Mouse (Mus musculus) liver, postnatal 0 days (tissue): ENCODE measurements around the gene Jagn1.

Experiments
- CTCF ChIP-seq: sonication (generic); IDR thresholded peaks from 2 replicates; pipeline ENCODE4 v1.5.1; 2016; ENCODE audit warnings: antibody characterized with exemption, low read depth
- EP300 ChIP-seq: IDR thresholded peaks from 2 replicates; pipeline ENCODE4 v1.6.1; 2016; ENCODE audit warnings: antibody characterized with exemption, low read depth, mild to moderate bottlenecking

DNA sequence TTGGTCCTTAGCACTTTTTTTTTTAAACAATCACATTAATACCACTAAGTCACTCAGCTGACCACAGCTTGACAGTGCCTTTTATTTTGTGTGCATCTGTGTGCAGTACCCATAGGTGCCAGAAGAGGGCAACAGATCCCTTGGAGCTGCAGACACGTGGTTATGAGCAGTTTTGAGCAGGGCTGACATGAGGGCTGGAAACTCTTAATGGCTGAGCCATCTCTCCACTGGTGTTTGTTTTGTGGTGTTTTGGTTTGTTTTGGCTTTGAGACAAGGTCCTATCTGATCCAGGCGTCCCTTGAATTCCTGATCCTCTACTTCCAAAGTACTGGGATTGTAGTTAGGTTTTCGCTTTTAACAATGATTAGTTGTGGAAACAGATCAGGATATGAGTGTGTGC, 15.0 kb upstream of the Jagn1 start:
- TF ChIP-seq CTCF (peak; percentile 89), EP300 (no peak)
